Mouse (Mus musculus) forebrain, postnatal 0 days (tissue): Measurements from ENCODE around the gene Ifrd2. TPM values are rescaled to one million over a fixed set of nuclear protein-coding genes. Genes with fewer than 3 reads are reported as not detected.

ENCODE experiments used
- ATAC-seq: fragments of 200-750 bp; cut with Nextera tagmentation; 2 replicates; pipeline ENCODE4 v1.8.0; 2017; ENCODE audit warnings: mild to moderate bottlenecking, moderate library complexity
- DNase-seq: peaks from one replicate; pipeline ENCODE4 v3.0.0-alpha.2; 2015
- H3K27ac ChIP-seq: fragments of 300-500 bp; sonication (generic); 2 replicates; pipeline ENCODE4 v1.5.1; 2014; ENCODE audit warnings: low read depth, mild to moderate bottlenecking, antibody characterized with exemption, low read length, moderate library complexity, mixed read lengths
- H3K27me3 ChIP-seq: fragments of 300-500 bp; sonication (generic); 2 replicates; pipeline ENCODE4 v1.6.1; 2014; ENCODE audit warnings: mild to moderate bottlenecking, low read length, mixed read lengths; ENCODE audit not compliant: insufficient read depth
- H3K36me3 ChIP-seq: fragments of 300-500 bp; sonication (generic); 2 replicates; pipeline ENCODE4 v1.6.1; 2014; ENCODE audit warnings: mild to moderate bottlenecking, moderate library complexity; ENCODE audit not compliant: insufficient read depth
- H3K4me1 ChIP-seq: fragments of 300-500 bp; sonication (generic); 2 replicates; pipeline ENCODE4 v1.6.1; 2014; ENCODE audit warnings: antibody characterized with exemption; ENCODE audit not compliant: insufficient read depth
- H3K4me2 ChIP-seq: fragments of 300-500 bp; sonication (generic); 2 replicates; pipeline ENCODE4 v1.6.1; 2014; ENCODE audit warnings: low read depth, mild to moderate bottlenecking, moderate library complexity
- H3K4me3 ChIP-seq: fragments of 300-500 bp; sonication (generic); 2 replicates; pipeline ENCODE4 v1.5.1; 2014; ENCODE audit warnings: low read depth, low read length, mixed read lengths
- H3K9ac ChIP-seq: fragments of 300-500 bp; sonication (generic); 2 replicates; pipeline ENCODE4 v1.6.1; 2014; ENCODE audit warnings: mild to moderate bottlenecking
- H3K9me3 ChIP-seq: fragments of 300-500 bp; sonication (generic); 2 replicates; pipeline ENCODE4 v1.6.1; 2016; ENCODE audit warnings: low read length
- CTCF ChIP-seq: sonication (generic); IDR thresholded peaks from 2 replicates; pipeline ENCODE4 v1.5.1; 2016; ENCODE audit warnings: antibody characterized with exemption, control low read depth, low read depth
- WGBS: fragments of 180-500 bp; shearing (Covaris S2); extraction: QIAGEN DNeasy Blood & Tissue Kit; methylation state at CpG from one replicate; pipeline ENCODE4 v1.1.7; 2014; 5-methylcytosine and 5-hydroxymethylcytosine counted together
- polyA plus RNA-seq: library from polyadenylated mRNA; unstranded; fragments of >200 nt; fragmentation: Nextera tagmentation; extraction: Ambion mirVana; gene quantifications from 2 replicates; pipeline ENCODE4 v1.2.1, GENCODE M21; 2015
- total RNA-seq: library from RNA; depleted of rRNA; stranded (reverse); fragments of >200 nt; gene quantifications from 2 replicates; pipeline ENCODE4 v1.2.3, GENCODE M21; 2014

Gene Ifrd2
- total and polyA plus RNA-seq, 2 experiments from 2014 or later, result 7.4 to 13.8 TPM

- TF ChIP-seq CTCF, result no peak
- 13% methylated on average over 20 of the region's 20 CpGs for WGBS
- DNase-seq, result peak; percentile 32
- H3K4me2 ChIP-seq, result peak overlapping the region; percentile 37; the same call in 1 of the 2 replicates
- no peak for ATAC-seq
- H3K27me3 ChIP-seq, result no peaks in the 10 kb centered on the region
- H3K27ac ChIP-seq, result peak overlapping the region; percentile 90
- no peak overlapping the region for H3K4me3 ChIP-seq
- no peaks in the 10 kb centered on the region for H3K9me3 ChIP-seq
- H3K9ac ChIP-seq, result peak overlapping the region; percentile 39
- H3K36me3 ChIP-seq, result no peaks in the 10 kb centered on the region
- peaks cover 53% of the 10 kb centered on the region for H3K4me1 ChIP-seq
Observed at GRCm38 (mm10) chr9:107627387-107628255, 40.2 kb downstream of the Ifrd2 start.

GRCm38 (mm10) chr9:107628721-107629410 is 41.4 kb downstream of the Ifrd2 start:
- no peaks in the 10 kb centered on the region for H3K36me3 ChIP-seq
- ATAC-seq, result no peak
- peaks cover 58% of the 10 kb centered on the region for H3K4me1 ChIP-seq
- 0 out of 2 replicates have a peak overlapping the region, but pooled peaks have one; percentile 39 for H3K9ac ChIP-seq
- no peaks in the 10 kb centered on the region for H3K27me3 ChIP-seq
- 33% methylated on average over 14 of the region's 15 CpGs for WGBS
- TF ChIP-seq CTCF, result no peak
- H3K4me3 ChIP-seq, result no peak overlapping the region
- H3K9me3 ChIP-seq, result no peaks in the 10 kb centered on the region
- DNase-seq, result no peak
- H3K27ac ChIP-seq, result peak overlapping the region; percentile 90
- peak overlapping the region; percentile 34; the same call in 1 of the 2 replicates for H3K4me2 ChIP-seq

DNA sequence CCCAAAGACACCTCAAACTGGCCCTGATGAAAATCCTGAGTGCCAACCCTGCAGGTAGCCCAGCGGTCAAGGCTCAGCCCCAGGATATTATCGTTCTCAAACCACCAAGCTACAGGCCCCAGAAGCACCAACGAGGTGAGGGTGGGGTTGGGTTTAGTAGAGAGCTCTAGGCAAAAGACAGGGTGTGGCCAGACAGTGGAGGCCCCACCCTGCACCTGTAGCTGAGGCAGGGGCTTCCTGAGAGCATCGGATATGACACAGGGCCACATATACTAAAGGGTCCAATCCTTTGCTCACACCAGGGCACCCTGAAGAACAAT is 41.9 kb downstream of the Ifrd2 start:
- no peak for TF ChIP-seq CTCF
- ATAC-seq (no peak), DNase-seq (no peak)
- Histone ChIP-seq H3K27me3 (no peaks in the 10 kb centered on the region), H3K27ac (peak overlapping the region; percentile 90; the same call in 1 of the 2 replicates), H3K9me3 (no peaks in the 10 kb centered on the region), H3K36me3 (no peaks in the 10 kb centered on the region), H3K4me1 (peaks cover 60% of the 10 kb centered on the region), H3K4me3 (no peak overlapping the region), H3K4me2 (peak overlapping the region; percentile 34; the same call in 1 of the 2 replicates), H3K9ac (no peak overlapping the region)
- 18% methylated on average over 4 of the region's 4 CpGs for WGBS

GRCm38 (mm10) chr9:107629901-107630425 is 42.5 kb downstream of the Ifrd2 start:
- Histone ChIP-seq H3K9me3 (no peaks in the 10 kb centered on the region), H3K4me1 (peaks cover 60% of the 10 kb centered on the region), H3K4me3 (0 out of 2 replicates have a peak overlapping the region, but pooled peaks have one; percentile 1), H3K27me3 (no peaks in the 10 kb centered on the region), H3K27ac (peak overlapping the region; percentile 90), H3K36me3 (no peaks in the 10 kb centered on the region), H3K4me2 (peak overlapping the region; percentile 34), H3K9ac (peak overlapping the region; percentile 18; the same call in 1 of the 2 replicates)
- TF ChIP-seq CTCF, result no peak
- DNase-seq (peak; percentile 42), ATAC-seq (peak; percentile 4; the same call in 1 of the 2 replicates)
- 8% methylated on average over 14 of the region's 14 CpGs for WGBS

DNA sequence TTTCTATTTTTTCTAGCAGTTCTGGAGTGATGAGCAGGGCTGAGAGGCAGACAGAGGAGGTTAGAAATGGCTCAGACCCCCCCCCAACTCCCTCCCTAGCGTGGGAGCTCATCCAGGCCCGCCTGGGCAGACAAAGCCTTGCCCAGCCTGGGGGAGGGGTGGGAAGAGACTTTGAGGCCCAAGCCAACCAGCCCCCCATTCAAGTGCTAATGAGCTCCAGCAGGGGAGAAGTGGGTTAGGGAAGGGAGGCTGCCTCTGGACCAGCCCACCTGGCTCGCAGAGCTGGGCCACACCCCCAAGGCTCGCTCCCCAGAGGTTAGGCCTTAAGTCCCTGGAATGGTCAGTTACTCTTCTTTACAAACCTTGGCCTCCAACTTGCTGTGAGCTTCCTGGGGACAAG is 43.1 kb downstream of the Ifrd2 start:
- H3K9ac ChIP-seq, result peak overlapping the region; percentile 18; the same call in 1 of the 2 replicates
- ATAC-seq, result peak; percentile 6
- H3K4me1 ChIP-seq, result peaks cover 63% of the 10 kb centered on the region
- no peak for TF ChIP-seq CTCF
- peak overlapping the region; percentile 90 for H3K27ac ChIP-seq
- peak; percentile 72 for DNase-seq
- WGBS, result 4% methylated on average over 4 of the region's 4 CpGs
- no peak overlapping the region for H3K4me3 ChIP-seq
- H3K4me2 ChIP-seq, result peak overlapping the region; percentile 34
- no peaks in the 10 kb centered on the region for H3K9me3 ChIP-seq
- H3K36me3 ChIP-seq, result no peaks in the 10 kb centered on the region
- H3K27me3 ChIP-seq, result no peaks in the 10 kb centered on the region

GRCm38 (mm10) chr9:107631311-107631826 is 43.9 kb downstream of the Ifrd2 start:
- Histone ChIP-seq H3K4me2 (peak overlapping the region; percentile 98), H3K36me3 (no peaks in the 10 kb centered on the region), H3K27ac (peak overlapping the region; percentile 90), H3K9ac (peak overlapping the region; percentile 61; the same call in 1 of the 2 replicates), H3K27me3 (no peaks in the 10 kb centered on the region), H3K4me3 (no peak overlapping the region), H3K9me3 (no peaks in the 10 kb centered on the region), H3K4me1 (peaks cover 66% of the 10 kb centered on the region)
- 26% methylated on average over 9 of the region's 9 CpGs for WGBS
- ATAC-seq (no peak), DNase-seq (no peak)
- TF ChIP-seq CTCF, result no peak
